ENCODE assay signal across 21 mouse cellular contexts in the genomic region with DNA sequence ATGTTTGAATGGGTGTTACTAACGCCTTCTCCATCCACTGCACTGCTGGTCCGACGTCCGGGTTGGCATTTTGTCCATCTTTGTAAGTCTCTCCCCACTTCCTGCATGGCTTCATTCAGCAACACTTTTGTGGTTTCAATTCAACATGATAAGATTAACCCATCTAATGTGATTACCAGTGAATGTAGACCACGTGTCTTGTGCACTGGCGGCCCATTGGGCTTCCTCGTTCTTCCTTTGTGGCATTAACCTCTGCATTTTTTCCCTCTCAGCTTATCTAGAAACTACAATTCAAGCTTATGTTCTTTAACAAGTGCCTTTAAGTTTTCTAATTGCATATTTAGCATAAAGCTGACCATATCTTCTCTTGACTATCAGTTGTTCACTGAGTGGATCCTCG. TPM values are rescaled to one million over a fixed set of nuclear protein-coding genes. Genes with fewer than 3 reads are reported as not detected.
DNase-seq lines count a peak whose midpoint lies in the region; ATAC-seq and TF ChIP-seq lines count a peak whose summit lies in the region.
"Had no signal": no experiment of that assay in that cellular context is flagged by ENCODE, and none has a peak within 500 bp of the region (broad histone marks: within the 10 kb centered on the region; RNA-seq: fewer than 3 reads in every experiment).

No protein-coding gene starts in this region.

- peak; percentile 55 to 73 for TF ChIP-seq EP300 in MEL (IDR thresholded peaks at IDR 0.05; ENCODE audit: low read depth in 1 of 2, low read length in 2 of 2)

- no peak overlapping the region for H3K4me2 ChIP-seq in liver, embryonic 12.5 days
- no peak overlapping the region for H3K4me2 ChIP-seq in hindbrain, embryonic 11.5 days (replicated peaks; ENCODE audit: low read depth, low read length)
- H3K4me2 ChIP-seq: embryonic facial prominence, embryonic 13.5 days; heart, embryonic 11.5 days; heart, embryonic 15.5 days; hindbrain, embryonic 14.5 days; intestine, embryonic 15.5 days had no signal

- ATAC-seq in liver, embryonic 12.5 days: no peak
- no peak for ATAC-seq in hindbrain, embryonic 11.5 days (ENCODE audit: low FRiP score)
- ATAC-seq: CD4-positive, CD25-positive, alpha-beta regulatory T cell, adult 4 months; forebrain, embryonic 14.5 days; intestine, embryonic 15.5 days had no signal

- 94% methylated on average over 8 of the region's 8 CpGs for WGBS in limb, embryonic 10.5 days
- 49% methylated on average over 8 of the region's 8 CpGs for WGBS in liver, embryonic 12.5 days (ENCODE audit: insufficient replicate concordance)
- 83% methylated on average over 8 of the region's 8 CpGs for WGBS in hindbrain, embryonic 11.5 days

- H3K4me1 ChIP-seq in MEL (ENCODE audit: control insufficient read depth in 1 of 2, insufficient read depth in 2 of 2, low read length in 2 of 2): peaks cover 16 to 27% of the 10 kb centered on the region in 2 experiments
- H3K4me1 ChIP-seq in limb, embryonic 10.5 days: peaks cover 32% of the 10 kb centered on the region
- H3K4me1 ChIP-seq in liver, embryonic 12.5 days: peaks cover 20% of the 10 kb centered on the region; the same call in 1 of the 2 replicates
- H3K4me1 ChIP-seq in hindbrain, embryonic 11.5 days (replicated peaks; ENCODE audit: control insufficient read depth, insufficient read depth, low read length): peaks cover 5% of the 10 kb centered on the region; the same call in 1 of the 2 replicates
- H3K4me1 ChIP-seq: heart, embryonic 15.5 days; intestine, embryonic 15.5 days had no signal

- no peaks in the 10 kb centered on the region for H3K9me3 ChIP-seq in MEL (replicated peaks; ENCODE audit: insufficient read depth, low read length)
- no peaks in the 10 kb centered on the region for H3K9me3 ChIP-seq in limb, embryonic 10.5 days (replicated peaks)
- no peaks in the 10 kb centered on the region for H3K9me3 ChIP-seq in liver, embryonic 12.5 days (replicated peaks)
- H3K9me3 ChIP-seq in hindbrain, embryonic 11.5 days (ENCODE audit: control insufficient read depth, low read length): no peaks in the 10 kb centered on the region
- H3K9me3 ChIP-seq: embryonic facial prominence, embryonic 13.5 days; G1E; heart, embryonic 15.5 days; intestine, embryonic 15.5 days had no signal

- no peak for TF ChIP-seq POLR2A in MEL (IDR thresholded peaks at IDR 0.05; ENCODE audit: control insufficient read depth in 1 of 2, insufficient read depth in 1 of 2, low read depth in 1 of 2, low read length in 2 of 2, poor library complexity in 1 of 2)

- H3K4me3 ChIP-seq in MEL (ENCODE audit: control insufficient read depth in 1 of 2, insufficient read depth in 1 of 2, low read depth in 2 of 2, low read length in 2 of 2): peak overlapping the region in 1 of 2 experiments; percentile 8; a peak in 2 of 4 replicates
- H3K4me3 ChIP-seq in limb, embryonic 10.5 days: no peak overlapping the region
- no peak overlapping the region for H3K4me3 ChIP-seq in liver, embryonic 12.5 days
- H3K4me3 ChIP-seq in hindbrain, embryonic 11.5 days (ENCODE audit: low read depth, low read length): no peak overlapping the region
- H3K4me3 ChIP-seq: embryonic facial prominence, embryonic 13.5 days; heart, embryonic 15.5 days; intestine, embryonic 15.5 days had no signal

- H3K9ac ChIP-seq in MEL (ENCODE audit: control insufficient read depth, low read depth, low read length, poor library complexity, severe bottlenecking): peak overlapping the region; percentile 38
- H3K9ac ChIP-seq in liver, embryonic 12.5 days: no peak overlapping the region
- H3K9ac ChIP-seq in hindbrain, embryonic 11.5 days (ENCODE audit: low read depth, low read length): no peak overlapping the region
- H3K9ac ChIP-seq: heart, embryonic 15.5 days; hindbrain, embryonic 14.5 days; intestine, embryonic 15.5 days had no signal

- H3K27ac ChIP-seq in MEL (ENCODE audit: control insufficient read depth, low read depth, low read length): peak overlapping the region; percentile 66
- H3K27ac ChIP-seq in limb, embryonic 10.5 days: peak overlapping the region; percentile 72; the same call in 1 of the 2 replicates
- H3K27ac ChIP-seq in liver, embryonic 12.5 days: no peak overlapping the region
- H3K27ac ChIP-seq in hindbrain, embryonic 11.5 days (ENCODE audit: low read depth, low read length): no peak overlapping the region
- H3K27ac ChIP-seq: heart, embryonic 15.5 days; hindbrain, embryonic 14.5 days; intestine, embryonic 15.5 days had no signal

- no peaks in the 10 kb centered on the region for H3K79me2 ChIP-seq in MEL (ENCODE audit: control insufficient read depth, insufficient read depth, low read length, poor library complexity)

- DNase-seq in MEL (ENCODE audit: low read depth, low spot score) (peak; percentile 75), MN1 (ENCODE audit: low spot score) (peak; percentile 39)
- no peak for DNase-seq in limb, embryonic 10.5 days (ENCODE audit: low spot score)
- DNase-seq in thymus, postnatal 36 days: no peak
- no peak for DNase-seq in hindbrain, embryonic 11.5 days (ENCODE audit: low spot score)
- DNase-seq: adrenal gland, adult 8-10 months; B cell, adult 2 months; cerebellum, adult 8-10 months; gastrocnemius, postnatal 36 days; heart, adult 18-20 months; heart, postnatal 14 days had no signal

- TF ChIP-seq RAD21 in MEL (IDR thresholded peaks at IDR 0.05; ENCODE audit: low read depth, low read length): no peak; the same call in 1 of the 2 replicates

- H3K27me3 ChIP-seq in MEL (ENCODE audit: control insufficient read depth in 1 of 2, insufficient read depth in 2 of 2, low read length in 2 of 2): no peaks in the 10 kb centered on the region
- H3K27me3 ChIP-seq in limb, embryonic 10.5 days (ENCODE audit: low read depth, poor library complexity, severe bottlenecking): 0 out of 2 replicates have a peak, but pooled peaks cover 5% of the 10 kb centered on the region
- peaks cover 53% of the 10 kb centered on the region for H3K27me3 ChIP-seq in liver, embryonic 12.5 days (replicated peaks)
- H3K27me3 ChIP-seq in hindbrain, embryonic 11.5 days (ENCODE audit: control insufficient read depth, insufficient read depth, low read length): no peaks in the 10 kb centered on the region
- H3K27me3 ChIP-seq: embryonic facial prominence, embryonic 13.5 days; intestine, embryonic 15.5 days had no signal

- H3K36me3 ChIP-seq in MEL (ENCODE audit: control insufficient read depth in 1 of 2, insufficient read depth in 2 of 2, low read length in 2 of 2): peaks cover 0 to 16% of the 10 kb centered on the region in 2 experiments; a peak in 2 of 4 replicates
- no peaks in the 10 kb centered on the region for H3K36me3 ChIP-seq in limb, embryonic 10.5 days
- H3K36me3 ChIP-seq in liver, embryonic 12.5 days: no peaks in the 10 kb centered on the region
- H3K36me3 ChIP-seq in hindbrain, embryonic 11.5 days (ENCODE audit: control insufficient read depth, insufficient read depth, low read length): no peaks in the 10 kb centered on the region
- H3K36me3 ChIP-seq: embryonic facial prominence, embryonic 13.5 days; G1E; heart, embryonic 15.5 days; intestine, embryonic 15.5 days had no signal

- no peak for TF ChIP-seq CTCF in MEL (IDR thresholded peaks at IDR 0.05 in 2 of 3, conservative IDR thresholded peaks at IDR 0.05 in 1 of 3; ENCODE audit: control insufficient read depth in 1 of 3, insufficient read depth in 1 of 3, low read depth in 2 of 3, low read length in 3 of 3, poor library complexity in 1 of 3, severe bottlenecking in 1 of 3)

TF ChIP-seq in MEL, 35 proteins besides CTCF, POLR2A, EP300 and RAD21 (continues in another document):
- TF ChIP-seq ELF1 (IDR thresholded peaks at IDR 0.05; ENCODE audit: low read depth, low read length) (peak; percentile 78), BHLHE40 (IDR thresholded peaks at IDR 0.05; ENCODE audit: borderline replicate concordance, low read depth, low read length) (no peak), CHD1 (IDR thresholded peaks at IDR 0.05; ENCODE audit: low read depth, low read length) (no peak), ZC3H11A (IDR thresholded peaks at IDR 0.05; ENCODE audit: low read depth, low read length) (no peak), USF1 (IDR thresholded peaks at IDR 0.05; ENCODE audit: low read depth, low read length) (peak; percentile 94), TBP (IDR thresholded peaks at IDR 0.05; ENCODE audit: low read depth, low read length) (0 out of 2 replicates have a peak, but pooled peaks have one; percentile 46), USF2 (IDR thresholded peaks at IDR 0.05; ENCODE audit: borderline replicate concordance in 1 of 2, insufficient read depth in 1 of 2, low read depth in 1 of 2, low read length in 2 of 2) (peak in 1 of 2 experiments; percentile 61; a peak in 2 of 4 replicates), ZNF384 (IDR thresholded peaks at IDR 0.05; ENCODE audit: low read depth, low read length) (peak; percentile 30), MXI1 (IDR thresholded peaks at IDR 0.05; ENCODE audit: low read depth, low read length) (peak; percentile 92; the same call in 1 of the 2 replicates), POLR2AphosphoS2 (IDR thresholded peaks at IDR 0.05; ENCODE audit: low read length) (no peak), MYC (IDR thresholded peaks at IDR 0.05; ENCODE audit: low read depth, low read length) (peak; percentile 95), NELFE (IDR thresholded peaks at IDR 0.05; ENCODE audit: low read depth, low read length) (no peak), TCF12 (IDR thresholded peaks at IDR 0.05; ENCODE audit: low read depth, low read length) (peak; percentile 45), NRF1 (IDR thresholded peaks at IDR 0.05; ENCODE audit: insufficient read depth, low read depth, low read length, poor library complexity, severe bottlenecking) (no peak), TAL1 (IDR thresholded peaks at IDR 0.05; ENCODE audit: low read length) (no peak), JUND (IDR thresholded peaks at IDR 0.05; ENCODE audit: low read depth, low read length) (no peak)

RNA-seq across cellular contexts. Expression of gene Cdh15, which starts 22.4 kb away (rescaled TPM):
- total RNA-seq in MEL (2012; rRNA removed): 0.07 and 0.08 TPM in 2 replicates
- under 1 TPM in 1 of 2 experiments, not detected in 1; 0.71 TPM for polyA plus RNA-seq in MEL (2012; ENCODE audit: insufficient read depth in 1 of 2, insufficient read length in 2 of 2, low read depth in 1 of 2, low replicate concordance in 2 of 2, missing spikeins in 1 of 2)
- polyA plus RNA-seq in limb, embryonic 10.5 days (2016; fragmentation: Nextera tagmentation; extraction: Ambion mirVana): 1.8 and 6.3 TPM in 2 replicates
- polyA plus RNA-seq in liver, embryonic 12.5 days (2016; fragmentation: Nextera tagmentation; extraction: Ambion mirVana): 0.17 and 0.66 TPM in 2 replicates
- polyA plus RNA-seq in hindbrain, embryonic 11.5 days (2014; fragmentation: Nextera tagmentation; extraction: Ambion mirVana): 0.86 and 1.7 TPM in 2 replicates
- total RNA-seq: G1E; heart, adult 18-20 months; heart, postnatal 14 days; hematopoietic stem cell, adult 5-6 weeks had no signal
- polyA plus RNA-seq: G1E had no signal

RNA-seq across cellular contexts. Expression of gene Acsf3, which starts 50.1 kb away (rescaled TPM):
- total RNA-seq in MEL (2012; rRNA removed): 17.8 and 19.4 TPM in 2 replicates
- polyA plus RNA-seq in MEL (2012; ENCODE audit: insufficient read depth in 1 of 2, insufficient read length in 2 of 2, low read depth in 1 of 2, low replicate concordance in 2 of 2, missing spikeins in 1 of 2): 10 to 100 TPM in 1 of 2 experiments, not detected in 1; 37.2 TPM
- 18.6 and 19.2 TPM in 2 replicates for polyA plus RNA-seq in limb, embryonic 10.5 days (2016; fragmentation: Nextera tagmentation; extraction: Ambion mirVana)
- 10.8 and 11.3 TPM in 2 replicates for polyA plus RNA-seq in liver, embryonic 12.5 days (2016; fragmentation: Nextera tagmentation; extraction: Ambion mirVana)
- 11.5 and 15.4 TPM in 2 replicates for polyA plus RNA-seq in hindbrain, embryonic 11.5 days (2014; fragmentation: Nextera tagmentation; extraction: Ambion mirVana)

Comparison
In these comparisons a context has a peak if more than half of its experiments do, and no peak if none do; other contexts are left out.
1. DNase-seq: peak in MEL (single experiment) and MN1 (single experiment); none in limb, embryonic 10.5 days (single experiment), thymus, postnatal 36 days (0 of 2) and hindbrain, embryonic 11.5 days (single experiment).
2. H3K27ac ChIP-seq: peak in MEL (single experiment) and limb, embryonic 10.5 days (single experiment); none in liver, embryonic 12.5 days (single experiment) and hindbrain, embryonic 11.5 days (single experiment).